Mouse (Mus musculus): ENCODE measurements around the gene Msrb2. TPM values are rescaled to one million over a fixed set of nuclear protein-coding genes. Genes with fewer than 3 reads are reported as not detected.

Msrb2 gene
- polyA plus RNA-seq, 1 experiment from 2014 or later, result 16.1 TPM

- DNase-seq (ENCODE audit: extremely low spot score, low spot score), result no peak
- 41% methylated on average over 3 of the region's 3 CpGs for WGBS
- Histone ChIP-seq H3K27ac (no peak overlapping the region), H3K4me3 (no peak overlapping the region), H3K36me3 (replicated peaks) (no peaks in the 10 kb centered on the region), H3K9me3 (no peaks in the 10 kb centered on the region), H3K27me3 (ENCODE audit: poor library complexity, severe bottlenecking) (peaks cover 4% of the 10 kb centered on the region; the same call in 1 of the 2 replicates), H3K4me1 (peaks cover 18% of the 10 kb centered on the region)
These were observed 4.8 kb upstream of the Msrb2 start for GRCm38 (mm10) chr2:19366426-19366825.

GRCm38 (mm10) chr2:19367114-19367513 lies 4.1 kb upstream of the Msrb2 start:
- H3K9me3 ChIP-seq, result no peaks in the 10 kb centered on the region
- 84% methylated on average over 11 of the region's 11 CpGs for WGBS
- peaks cover 4% of the 10 kb centered on the region; the same call in 1 of the 2 replicates for H3K27me3 ChIP-seq (ENCODE audit: poor library complexity, severe bottlenecking)
- DNase-seq (ENCODE audit: extremely low spot score, low spot score), result no peak
- no peak overlapping the region for H3K27ac ChIP-seq
- no peaks in the 10 kb centered on the region for H3K36me3 ChIP-seq (replicated peaks)
- H3K4me1 ChIP-seq, result peaks cover 22% of the 10 kb centered on the region
- H3K4me3 ChIP-seq, result no peak overlapping the region

DNA sequence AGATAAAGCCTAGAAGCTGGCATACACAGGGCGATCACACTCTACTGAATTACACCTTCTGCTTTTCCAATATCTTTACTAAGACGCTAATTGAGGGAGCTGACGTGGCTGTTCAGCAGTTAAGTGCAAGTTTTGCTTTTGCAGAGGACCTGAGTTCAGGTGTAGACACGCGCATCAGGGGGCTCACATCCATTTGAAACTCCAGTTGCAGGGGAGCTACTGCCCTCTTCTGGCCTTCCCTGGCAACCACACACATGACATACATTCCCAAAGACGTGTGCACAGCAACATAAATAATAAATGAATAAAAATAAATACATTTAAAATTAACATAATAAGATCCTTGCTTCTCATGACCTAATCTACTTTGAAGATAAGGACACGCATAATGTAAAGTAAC lies 2.5 kb downstream of the Msrb2 start:
- Histone ChIP-seq H3K4me1 (peaks cover 12% of the 10 kb centered on the region), H3K27ac (no peak overlapping the region), H3K27me3 (ENCODE audit: poor library complexity, severe bottlenecking) (peaks cover 4% of the 10 kb centered on the region; the same call in 1 of the 2 replicates), H3K4me3 (no peak overlapping the region), H3K36me3 (replicated peaks) (no peaks in the 10 kb centered on the region), H3K9me3 (no peaks in the 10 kb centered on the region)
- no peak for DNase-seq (ENCODE audit: extremely low spot score, low spot score)
- 90% methylated on average over 7 of the region's 7 CpGs for whole genome bisulfite sequencing

DNA sequence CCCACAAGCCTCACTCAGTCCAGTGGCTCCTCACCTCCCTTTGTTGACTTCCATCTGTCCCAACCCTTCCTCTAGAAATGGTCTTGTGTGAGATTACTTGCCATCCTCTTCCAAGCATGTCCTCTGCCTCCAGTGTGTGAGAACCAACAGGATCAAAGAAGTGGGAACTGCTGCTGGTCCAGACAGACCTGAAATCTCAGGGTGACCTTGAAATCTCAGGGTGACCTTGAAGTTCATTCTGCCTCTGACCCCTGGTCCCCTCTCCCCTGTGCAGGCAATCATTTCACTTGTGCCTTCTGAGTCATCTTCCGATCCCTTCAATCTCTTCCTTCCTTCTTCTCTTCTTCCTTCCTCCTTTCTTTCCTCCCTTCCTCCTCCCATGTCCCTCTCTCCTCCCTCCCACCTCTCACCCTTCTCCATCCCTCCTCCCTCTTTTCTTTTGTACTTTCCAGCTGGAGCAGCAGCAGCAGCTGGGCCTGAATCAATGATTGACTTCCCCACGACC lies 9.3 kb downstream of the Msrb2 start:
- H3K9me3 ChIP-seq, result no peaks in the 10 kb centered on the region
- no peaks in the 10 kb centered on the region for H3K27me3 ChIP-seq (ENCODE audit: poor library complexity, severe bottlenecking)
- no peak overlapping the region for H3K27ac ChIP-seq
- peaks cover 7% of the 10 kb centered on the region for H3K4me1 ChIP-seq
- H3K4me3 ChIP-seq, result no peak overlapping the region
- WGBS, result 54% methylated on average over 2 of the region's 2 CpGs
- DNase-seq (ENCODE audit: extremely low spot score, low spot score), result no peak
- no peaks in the 10 kb centered on the region for H3K36me3 ChIP-seq (replicated peaks)

- Histone ChIP-seq H3K4me1 (peaks cover 7% of the 10 kb centered on the region), H3K27me3 (ENCODE audit: poor library complexity, severe bottlenecking) (no peaks in the 10 kb centered on the region), H3K9me3 (no peaks in the 10 kb centered on the region), H3K4me3 (no peak overlapping the region), H3K27ac (no peak overlapping the region), H3K36me3 (replicated peaks) (no peaks in the 10 kb centered on the region)
- DNase-seq (ENCODE audit: extremely low spot score, low spot score), result no peak
- WGBS, result 24% methylated on average over 2 of the region's 2 CpGs
These were observed 9.7 kb downstream of the Msrb2 start for GRCm38 (mm10) chr2:19380986-19381385.

DNA sequence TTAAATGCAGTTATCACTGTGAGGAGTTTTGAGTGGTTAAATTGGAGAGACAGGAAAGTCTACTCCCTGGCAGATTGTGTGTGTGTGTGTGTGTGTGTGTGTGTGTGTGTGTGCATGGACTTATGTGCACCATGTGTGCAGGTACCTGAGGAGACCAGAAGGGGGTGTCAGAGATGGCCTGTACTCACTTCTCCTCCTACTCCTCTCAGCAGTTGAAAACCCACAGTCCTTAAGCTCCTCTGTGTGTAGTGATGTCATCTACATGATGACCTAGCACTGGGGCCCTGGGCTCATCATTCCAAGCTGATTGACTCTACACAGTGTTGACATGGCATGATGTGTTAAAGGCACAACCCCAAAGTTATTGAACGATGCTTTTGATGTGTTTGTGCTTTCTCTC lies 11.0 kb downstream of the Msrb2 start:
- no peak for DNase-seq (ENCODE audit: extremely low spot score, low spot score)
- no peaks in the 10 kb centered on the region for H3K9me3 ChIP-seq
- no peak overlapping the region for H3K27ac ChIP-seq
- no peaks in the 10 kb centered on the region for H3K27me3 ChIP-seq (ENCODE audit: poor library complexity, severe bottlenecking)
- no peak overlapping the region for H3K4me3 ChIP-seq
- no peaks in the 10 kb centered on the region for H3K36me3 ChIP-seq (replicated peaks)
- 92% methylated on average over 1 of the region's 1 CpGs for WGBS
- H3K4me1 ChIP-seq, result peaks cover 7% of the 10 kb centered on the region

DNA sequence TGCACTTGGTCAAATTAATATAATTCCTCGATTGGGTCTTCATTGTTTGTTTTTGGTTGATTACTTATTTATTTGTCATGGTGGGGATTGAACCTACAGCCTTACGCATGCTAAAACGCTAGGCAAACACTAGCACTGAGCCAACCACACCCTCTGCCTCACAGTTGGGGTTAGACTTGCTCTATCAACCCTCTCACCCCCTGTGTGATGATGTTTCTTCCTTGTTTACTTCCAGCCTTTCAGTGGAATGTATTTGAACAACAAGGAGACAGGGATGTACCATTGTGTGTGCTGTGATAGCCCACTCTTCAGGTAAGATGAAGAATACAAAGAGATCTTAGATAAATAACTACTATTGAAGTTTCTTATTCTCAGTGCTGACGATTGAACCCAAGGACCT lies 11.8 kb downstream of the Msrb2 start:
- Histone ChIP-seq H3K9me3 (no peaks in the 10 kb centered on the region), H3K27me3 (ENCODE audit: poor library complexity, severe bottlenecking) (no peaks in the 10 kb centered on the region), H3K36me3 (replicated peaks) (no peaks in the 10 kb centered on the region), H3K27ac (no peak overlapping the region), H3K4me1 (peaks cover 7% of the 10 kb centered on the region), H3K4me3 (no peak overlapping the region)
- WGBS, result 75% methylated on average over 4 of the region's 4 CpGs
- no peak for DNase-seq (ENCODE audit: extremely low spot score, low spot score)

DNA sequence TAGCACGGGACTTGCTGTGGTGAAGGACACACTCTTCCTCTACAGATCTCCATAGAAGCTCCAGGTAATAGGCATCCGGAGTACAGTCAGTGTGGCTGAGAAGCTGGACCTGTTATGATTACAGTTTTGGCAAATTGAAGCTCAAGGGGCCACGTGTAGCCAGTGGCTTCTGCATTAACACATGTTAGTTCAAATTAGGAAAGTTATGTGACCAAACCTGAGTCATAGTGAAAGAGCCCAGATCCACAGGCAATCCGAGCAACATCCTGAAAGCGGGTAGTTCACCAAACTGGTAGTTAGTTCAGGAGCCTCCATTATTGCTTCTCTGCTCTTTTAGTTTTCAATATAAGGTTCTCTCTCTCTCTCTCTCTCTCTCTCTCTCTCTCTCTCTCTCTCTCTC lies 14.5 kb downstream of the Msrb2 start:
- Histone ChIP-seq H3K9me3 (no peaks in the 10 kb centered on the region), H3K4me1 (peaks cover 7% of the 10 kb centered on the region), H3K4me3 (no peak overlapping the region), H3K27me3 (ENCODE audit: poor library complexity, severe bottlenecking) (no peaks in the 10 kb centered on the region), H3K27ac (no peak overlapping the region), H3K36me3 (replicated peaks) (no peaks in the 10 kb centered on the region)
- 89% methylated on average over 5 of the region's 5 CpGs for WGBS
- DNase-seq (ENCODE audit: extremely low spot score, low spot score), result no peak

GRCm38 (mm10) chr2:19388329-19389103 lies 17.3 kb downstream of the Msrb2 start:
- no peaks in the 10 kb centered on the region for H3K36me3 ChIP-seq (replicated peaks)
- H3K27ac ChIP-seq, result no peak overlapping the region
- peaks cover 4% of the 10 kb centered on the region; the same call in 1 of the 2 replicates for H3K4me1 ChIP-seq
- no peak for DNase-seq (ENCODE audit: extremely low spot score, low spot score)
- H3K27me3 ChIP-seq (ENCODE audit: poor library complexity, severe bottlenecking), result no peaks in the 10 kb centered on the region
- no peak overlapping the region for H3K4me3 ChIP-seq
- no peaks in the 10 kb centered on the region for H3K9me3 ChIP-seq
- WGBS, result 91% methylated on average over 12 of the region's 12 CpGs

- Histone ChIP-seq H3K27me3 (ENCODE audit: poor library complexity, severe bottlenecking) (no peaks in the 10 kb centered on the region), H3K4me1 (peaks cover 4% of the 10 kb centered on the region; the same call in 1 of the 2 replicates), H3K9me3 (no peaks in the 10 kb centered on the region), H3K4me3 (no peak overlapping the region), H3K27ac (no peak overlapping the region), H3K36me3 (replicated peaks) (no peaks in the 10 kb centered on the region)
- WGBS, result 65% methylated on average over 7 of the region's 7 CpGs
- no peak for DNase-seq (ENCODE audit: extremely low spot score, low spot score)
These were observed 19.3 kb downstream of the Msrb2 start for GRCm38 (mm10) chr2:19390411-19391143.

GRCm38 (mm10) chr2:19391649-19392048 lies 20.4 kb downstream of the Msrb2 start:
- Histone ChIP-seq H3K4me1 (peaks cover 4% of the 10 kb centered on the region; the same call in 1 of the 2 replicates), H3K36me3 (replicated peaks) (no peaks in the 10 kb centered on the region), H3K9me3 (no peaks in the 10 kb centered on the region), H3K27me3 (ENCODE audit: poor library complexity, severe bottlenecking) (no peaks in the 10 kb centered on the region), H3K27ac (no peak overlapping the region), H3K4me3 (no peak overlapping the region)
- 92% methylated on average over 3 of the region's 3 CpGs for WGBS
- DNase-seq (ENCODE audit: extremely low spot score, low spot score), result no peak

- Histone ChIP-seq H3K36me3 (replicated peaks) (no peaks in the 10 kb centered on the region), H3K27ac (no peak overlapping the region), H3K4me3 (no peak overlapping the region), H3K9me3 (no peaks in the 10 kb centered on the region), H3K27me3 (ENCODE audit: poor library complexity, severe bottlenecking) (no peaks in the 10 kb centered on the region), H3K4me1 (peaks cover 4% of the 10 kb centered on the region; the same call in 1 of the 2 replicates)
- 27% methylated on average over 2 of the region's 2 CpGs for WGBS
- DNase-seq (ENCODE audit: extremely low spot score, low spot score), result no peak
These were observed 21.6 kb downstream of the Msrb2 start for GRCm38 (mm10) chr2:19392793-19393192.

GRCm38 (mm10) chr2:19405409-19405808 lies 34.2 kb downstream of the Msrb2 start:
- Histone ChIP-seq H3K4me1 (peaks cover 3% of the 10 kb centered on the region; the same call in 1 of the 2 replicates), H3K27ac (no peak overlapping the region), H3K36me3 (replicated peaks) (no peaks in the 10 kb centered on the region), H3K4me3 (no peak overlapping the region), H3K9me3 (no peaks in the 10 kb centered on the region), H3K27me3 (ENCODE audit: poor library complexity, severe bottlenecking) (no peaks in the 10 kb centered on the region)
- no peak for DNase-seq (ENCODE audit: extremely low spot score, low spot score)
- 90% methylated on average over 5 of the region's 5 CpGs for WGBS
